Mouse (Mus musculus) urinary bladder, postnatal 36 days (tissue): Measurements from ENCODE around the gene Tmub2.
A peak's percentile ranks its signal among the peaks of the same experiment; 100 is the strongest.

Experiments
- DNase-seq, 2 experiments: peaks; one replicate each; pipeline ENCODE4 v3.0.0; 2022; ENCODE audit warnings: low spot score in 2 of 2, mixed read lengths in 1 of 2

The Tmub2 gene

DNA sequence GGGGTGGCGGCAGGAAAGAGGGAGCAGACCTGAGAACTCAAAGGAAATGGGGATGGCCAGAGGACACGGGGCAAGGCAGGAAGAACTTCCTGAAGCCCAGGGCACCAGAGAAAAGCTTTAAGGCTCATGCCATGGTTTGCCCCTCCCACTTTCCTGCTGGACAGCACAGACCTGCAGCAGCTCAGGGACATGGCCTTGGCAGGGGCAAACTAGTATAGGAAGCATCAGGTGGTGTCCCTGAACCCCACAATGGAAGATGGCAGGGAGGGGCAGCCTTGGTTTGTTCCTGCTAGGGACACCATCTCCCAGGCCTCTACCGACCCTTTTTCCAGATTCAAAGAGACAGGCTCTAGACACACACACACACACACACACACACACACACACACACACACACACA, 20.6 kb downstream of the Tmub2 start:
- DNase-seq, result no peak

DNA sequence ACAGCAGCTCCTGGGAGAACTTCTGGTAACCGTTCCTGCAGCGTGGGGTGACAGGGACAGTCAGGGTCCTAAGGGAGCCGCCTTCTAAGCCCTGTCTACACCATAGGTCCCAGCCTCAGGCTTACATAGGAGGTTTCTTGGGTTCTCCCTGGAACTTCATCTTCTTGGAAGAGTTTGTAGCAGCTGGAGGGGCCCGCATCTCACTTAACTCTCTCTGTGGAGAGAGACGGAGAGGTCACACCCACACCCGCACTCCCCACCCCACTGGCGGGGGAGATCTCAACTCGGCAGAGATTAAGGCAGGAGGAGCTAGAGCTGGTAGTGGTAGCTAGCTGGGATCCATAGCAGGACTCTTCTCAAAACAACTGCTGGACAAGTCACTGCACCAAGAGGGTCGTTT, 23.4 kb downstream of the Tmub2 start:
- DNase-seq, result no peak

DNA sequence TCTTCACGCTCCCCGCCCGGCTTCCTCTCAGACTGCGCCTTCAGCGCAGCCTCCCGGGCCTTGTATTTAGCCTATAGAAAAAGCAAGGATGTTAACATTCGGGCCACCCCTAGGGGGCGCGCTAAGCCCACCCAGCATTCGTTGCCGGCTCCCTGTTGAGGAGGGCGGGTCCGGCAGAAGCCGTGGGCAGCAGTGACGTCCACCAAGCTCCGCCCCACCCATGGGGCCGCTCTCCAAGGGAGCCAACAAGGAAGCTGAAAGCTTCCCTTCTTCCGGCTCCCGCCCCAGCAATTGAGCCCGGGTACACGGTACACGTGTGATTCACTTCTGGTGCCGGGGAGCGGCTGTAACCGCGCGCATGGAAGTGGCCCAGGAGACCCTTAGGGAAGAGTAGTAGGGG, 24.2 kb downstream of the Tmub2 start:
- peak; percentile 95 to 97 for DNase-seq

DNA sequence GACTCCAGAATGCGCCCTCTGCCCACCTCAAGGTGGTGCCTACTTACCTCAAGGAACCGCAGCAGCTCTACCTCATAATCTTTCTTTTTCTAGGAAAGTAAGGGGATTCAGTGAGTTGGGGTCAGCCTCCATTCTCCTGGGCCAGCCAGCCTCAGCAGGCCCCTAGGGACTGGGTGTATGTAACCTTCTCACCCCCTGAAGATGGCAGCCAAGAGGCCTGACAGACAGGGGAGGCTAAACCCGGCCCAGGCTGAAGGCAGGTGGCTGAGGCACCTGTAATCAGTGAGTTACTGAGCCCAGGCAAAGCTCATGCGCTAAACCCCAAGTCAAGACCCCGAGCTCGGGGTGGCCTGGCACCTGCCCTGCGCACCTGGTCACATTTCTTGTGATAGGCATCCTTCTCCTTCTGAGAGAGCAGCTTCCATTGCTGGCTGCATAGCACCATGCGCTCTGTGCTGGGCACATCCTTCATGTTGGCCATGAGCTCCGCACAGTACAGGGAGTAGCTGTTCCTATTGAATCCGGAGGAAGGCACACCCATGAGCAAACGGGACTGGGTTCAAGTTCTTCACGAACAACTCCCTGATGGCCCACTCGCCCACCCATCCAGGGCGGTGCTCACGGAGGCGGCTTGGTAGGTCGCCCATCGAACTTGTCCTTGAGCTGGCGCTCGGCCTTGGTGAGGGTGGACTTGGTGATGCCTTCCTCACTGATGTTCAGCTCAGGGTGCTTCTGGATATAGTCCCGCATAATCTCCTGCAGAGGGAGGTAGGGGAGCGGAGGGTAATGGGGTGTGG, 25.3 kb downstream of the Tmub2 start:
- DNase-seq, result no peak

DNA sequence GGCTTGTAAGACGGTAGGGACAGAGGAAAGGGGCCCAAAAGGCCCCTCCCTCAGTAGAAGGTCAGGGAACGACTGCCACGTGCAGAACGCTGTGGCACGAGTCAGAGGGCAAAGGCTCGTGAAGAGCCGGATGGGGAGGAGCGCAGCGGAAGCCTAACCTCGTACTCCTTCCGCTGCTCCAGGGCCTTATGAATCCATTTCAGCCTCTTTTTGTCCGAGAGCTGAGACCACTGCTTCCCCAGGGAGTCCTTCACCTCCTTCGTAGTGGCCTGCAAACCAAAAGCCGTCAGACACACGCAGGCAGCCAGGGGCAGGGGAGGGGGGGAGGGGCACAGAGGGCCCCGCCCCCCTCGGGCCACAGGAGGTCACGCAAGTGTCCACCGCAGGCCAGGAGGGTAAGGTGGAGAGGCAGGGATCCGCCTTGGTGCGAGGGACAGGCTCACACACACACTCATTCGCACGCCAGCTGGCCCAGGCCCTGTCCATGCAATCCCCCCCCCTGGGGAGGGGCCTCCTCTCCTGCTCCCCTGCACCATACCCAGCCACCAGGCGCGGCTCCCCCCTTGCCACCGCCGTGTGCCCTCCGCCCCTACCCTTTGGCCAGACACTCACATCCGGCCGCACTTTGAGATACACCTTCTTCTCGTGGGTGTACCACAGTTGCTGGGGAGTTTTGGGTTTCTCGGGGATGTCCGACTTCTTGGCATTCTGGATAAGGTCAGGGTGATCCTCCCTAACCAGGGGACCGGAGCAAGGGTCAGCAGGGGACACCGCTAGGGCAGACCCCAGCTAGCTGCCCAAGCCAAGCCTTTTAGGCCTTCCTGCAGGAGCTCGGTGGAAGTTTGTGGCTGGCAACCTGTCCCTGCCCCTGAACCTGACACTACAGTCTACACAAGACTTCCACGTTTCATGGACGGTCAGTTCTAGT, 26.3 kb downstream of the Tmub2 start:
- no peak for DNase-seq

DNA sequence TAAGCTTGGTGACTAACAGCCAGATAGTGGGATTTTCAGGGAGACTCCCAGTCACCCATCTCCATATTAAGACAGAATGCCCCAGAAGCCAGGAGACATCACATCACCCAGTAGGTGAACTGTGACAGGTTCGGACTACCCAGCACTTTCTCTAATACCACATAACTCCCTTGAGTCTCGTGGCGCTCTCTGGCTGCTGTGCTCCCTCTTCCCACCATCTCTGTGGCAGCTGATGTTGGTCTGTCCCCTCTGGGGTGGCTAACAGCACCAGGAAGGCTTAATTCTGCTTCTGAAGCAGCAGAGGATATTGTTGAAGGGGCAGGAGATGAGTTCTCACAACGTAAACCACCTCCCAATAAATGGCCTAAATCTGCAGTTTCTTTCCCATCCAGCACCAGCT, 27.2 kb downstream of the Tmub2 start:
- no peak for DNase-seq

DNA sequence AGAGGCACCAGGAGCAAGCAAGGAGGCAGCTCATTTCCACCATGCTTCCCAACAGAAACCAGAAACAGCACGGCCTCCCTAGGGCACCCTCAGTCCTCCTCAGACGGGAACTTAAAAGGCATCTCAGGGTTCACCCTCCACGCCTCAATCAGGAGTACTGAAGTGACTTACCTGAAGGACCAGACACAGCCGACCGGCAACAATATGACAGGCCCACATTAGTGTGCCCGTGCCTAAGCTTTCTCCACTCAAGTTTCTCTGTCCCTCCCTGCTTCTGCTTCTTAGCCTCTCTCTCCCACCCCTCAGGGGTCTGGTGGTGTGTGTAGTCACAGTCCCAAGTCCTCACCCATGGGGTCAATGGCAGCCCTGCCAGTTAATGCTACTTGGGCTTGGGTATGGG, 27.9 kb downstream of the Tmub2 start:
- no peak for DNase-seq

DNA sequence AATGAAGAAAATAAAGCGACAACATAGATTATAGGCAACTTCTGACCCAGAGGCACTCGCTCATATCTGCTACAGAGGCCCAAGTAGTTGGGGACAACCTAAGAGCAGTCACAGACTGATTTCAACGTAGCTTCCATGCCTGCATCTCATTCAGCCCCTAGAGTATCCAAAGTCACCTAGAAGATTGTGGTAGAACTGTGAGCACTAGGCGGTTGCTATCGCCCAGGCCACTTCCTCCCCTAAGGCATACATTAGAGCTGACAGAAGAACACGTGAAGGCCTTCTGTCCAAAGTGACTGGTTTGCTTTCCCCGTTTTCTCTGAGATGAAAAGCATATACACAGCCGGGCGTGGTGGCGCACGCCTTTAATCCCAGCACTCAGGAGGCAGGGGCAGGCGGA, 29.6 kb downstream of the Tmub2 start:
- DNase-seq, result no peak

DNA sequence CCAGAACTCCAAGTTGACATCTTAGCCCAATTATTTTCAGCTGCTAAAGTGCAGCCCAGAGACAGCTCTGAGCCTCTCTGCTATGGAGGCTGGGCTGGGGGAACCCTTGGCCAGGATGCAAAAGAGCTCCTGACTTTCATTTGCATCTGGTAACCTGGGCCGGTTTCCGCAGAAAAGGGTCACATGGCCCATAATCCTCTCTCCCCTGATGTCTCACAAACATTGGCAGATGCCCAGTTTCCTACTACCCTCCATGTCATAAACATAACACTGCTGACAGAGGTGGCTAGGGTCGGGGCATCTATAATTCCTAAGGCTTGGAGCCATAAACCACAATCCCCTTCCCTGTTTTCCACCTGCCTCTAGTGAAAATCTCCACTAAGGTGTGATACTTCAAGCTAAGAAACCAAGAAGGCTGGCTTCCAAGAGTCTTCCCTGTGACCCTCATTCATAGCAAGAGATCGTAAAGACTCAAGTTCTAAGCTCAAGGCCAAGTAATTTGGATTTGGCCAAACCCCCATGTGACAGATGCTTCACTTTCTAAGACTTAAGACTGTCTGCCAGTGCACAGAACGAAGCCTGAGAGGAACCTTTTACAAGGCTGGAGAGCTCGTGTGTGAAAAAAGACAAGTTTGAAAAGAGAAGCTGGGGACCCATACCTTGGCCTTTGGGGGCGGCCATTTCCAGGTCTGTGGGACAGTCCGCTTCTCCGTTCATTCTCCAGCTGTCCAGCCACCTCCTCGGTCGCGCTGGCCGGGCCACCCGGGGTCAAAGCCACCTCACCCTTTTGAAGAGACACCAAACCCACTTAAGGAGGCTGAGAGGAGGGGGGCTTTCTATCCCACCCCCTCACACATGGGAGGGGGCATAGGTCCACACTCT, 31.2 kb downstream of the Tmub2 start:
- no peak for DNase-seq

DNA sequence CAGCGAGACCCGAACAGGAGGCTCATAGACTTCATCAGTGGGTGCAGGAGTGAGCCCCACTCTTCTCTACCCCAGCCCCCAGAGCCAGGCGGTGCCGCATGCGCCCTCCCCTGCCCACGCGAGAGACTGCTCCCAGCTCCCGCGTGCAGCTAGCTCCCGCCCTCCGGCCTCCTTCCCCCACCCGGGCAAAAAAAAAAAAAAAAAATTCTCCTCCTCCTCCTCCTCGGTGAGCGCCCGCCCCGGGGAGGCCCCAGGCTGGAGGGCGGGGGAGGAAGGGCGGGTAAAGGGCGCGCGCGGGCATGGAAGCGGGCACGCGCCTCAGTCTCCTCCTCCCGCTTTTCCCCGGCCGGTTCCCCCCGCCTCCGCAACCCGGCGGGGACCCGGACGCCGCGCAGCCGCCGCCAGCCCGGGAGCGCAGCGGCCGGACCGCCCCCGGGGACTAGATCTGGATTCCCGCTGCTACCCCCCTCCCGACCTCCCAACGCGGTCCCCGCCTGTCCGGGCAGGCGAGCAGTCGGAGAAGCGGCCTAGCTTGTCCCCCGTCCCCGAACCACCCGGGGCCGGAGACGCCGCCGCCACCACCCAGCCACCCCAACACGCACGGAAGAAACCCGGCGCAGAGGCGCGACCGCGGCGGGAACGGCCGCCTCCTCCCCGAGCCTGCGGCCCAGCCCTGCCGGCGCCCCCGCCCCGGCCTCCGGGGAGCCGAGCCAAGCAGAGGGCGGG, 32.0 kb downstream of the Tmub2 start:
- peak; percentile 86 to 91 for DNase-seq

DNA sequence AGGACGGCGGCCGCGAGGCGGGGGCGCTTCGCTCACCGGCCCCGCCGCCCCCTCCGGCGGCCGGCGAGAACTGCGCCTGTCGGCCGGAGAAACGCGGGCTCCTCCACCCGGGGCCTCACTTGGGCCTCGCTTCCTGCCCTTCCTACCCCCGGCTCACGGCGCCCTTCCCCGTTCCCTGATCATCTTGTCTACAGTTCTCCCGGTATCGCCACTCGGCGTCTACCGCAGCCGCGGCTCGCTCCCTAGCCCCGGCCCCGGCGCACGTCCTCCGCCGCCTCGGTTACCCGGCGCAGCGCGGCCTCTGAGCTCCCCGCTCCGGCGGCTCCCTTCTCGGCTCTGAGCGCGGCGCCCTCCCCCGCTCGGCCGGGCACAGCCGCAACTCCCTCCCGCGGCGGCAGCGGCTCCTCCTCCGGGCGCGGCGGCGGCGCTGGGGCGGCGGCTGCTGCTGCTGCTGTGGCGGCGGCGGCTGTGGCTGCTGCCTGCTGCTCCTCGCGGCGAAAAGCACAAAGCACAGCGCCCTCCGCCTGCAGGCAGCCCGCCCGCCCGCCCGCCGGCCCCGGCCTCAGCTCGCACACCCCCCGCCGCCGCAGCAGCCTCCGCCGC, 32.7 kb downstream of the Tmub2 start:
- peak; percentile 26 to 48 for DNase-seq

DNA sequence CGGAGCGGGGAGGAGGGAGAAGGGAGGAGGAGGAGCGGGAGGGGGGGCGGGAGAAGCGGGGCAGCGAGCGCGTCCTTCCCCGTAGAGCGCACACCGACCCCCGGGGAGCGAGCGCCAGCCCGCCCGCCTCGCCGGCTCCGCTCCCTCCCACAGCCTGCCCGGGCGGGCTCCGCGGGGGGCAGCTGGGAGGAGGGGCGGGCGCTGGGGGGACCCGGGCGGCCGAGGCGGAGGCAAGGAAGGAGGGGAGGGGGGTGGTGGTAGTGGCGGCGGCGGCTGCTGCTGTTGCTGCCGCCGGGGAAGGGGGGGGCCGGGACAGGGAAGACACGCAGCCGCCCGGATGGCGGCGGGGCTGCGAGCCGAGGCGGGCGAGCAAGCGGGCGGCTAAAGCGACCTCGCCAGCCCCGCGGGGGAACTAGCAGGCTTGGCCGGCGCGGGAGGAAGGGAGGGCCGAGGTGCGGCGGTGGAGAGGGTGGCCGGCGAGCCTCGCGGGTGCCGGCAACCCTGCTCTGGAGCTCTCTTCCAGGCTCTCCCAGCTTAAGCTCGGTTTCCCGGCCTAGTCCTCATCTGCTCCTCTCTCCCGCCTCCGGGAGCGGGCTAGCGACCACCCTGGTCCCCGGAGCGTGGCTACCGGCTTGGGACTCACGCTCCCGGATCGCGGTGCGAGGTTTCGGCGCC, 33.3 kb downstream of the Tmub2 start:
- peak; percentile 63 to 67 for DNase-seq

DNA sequence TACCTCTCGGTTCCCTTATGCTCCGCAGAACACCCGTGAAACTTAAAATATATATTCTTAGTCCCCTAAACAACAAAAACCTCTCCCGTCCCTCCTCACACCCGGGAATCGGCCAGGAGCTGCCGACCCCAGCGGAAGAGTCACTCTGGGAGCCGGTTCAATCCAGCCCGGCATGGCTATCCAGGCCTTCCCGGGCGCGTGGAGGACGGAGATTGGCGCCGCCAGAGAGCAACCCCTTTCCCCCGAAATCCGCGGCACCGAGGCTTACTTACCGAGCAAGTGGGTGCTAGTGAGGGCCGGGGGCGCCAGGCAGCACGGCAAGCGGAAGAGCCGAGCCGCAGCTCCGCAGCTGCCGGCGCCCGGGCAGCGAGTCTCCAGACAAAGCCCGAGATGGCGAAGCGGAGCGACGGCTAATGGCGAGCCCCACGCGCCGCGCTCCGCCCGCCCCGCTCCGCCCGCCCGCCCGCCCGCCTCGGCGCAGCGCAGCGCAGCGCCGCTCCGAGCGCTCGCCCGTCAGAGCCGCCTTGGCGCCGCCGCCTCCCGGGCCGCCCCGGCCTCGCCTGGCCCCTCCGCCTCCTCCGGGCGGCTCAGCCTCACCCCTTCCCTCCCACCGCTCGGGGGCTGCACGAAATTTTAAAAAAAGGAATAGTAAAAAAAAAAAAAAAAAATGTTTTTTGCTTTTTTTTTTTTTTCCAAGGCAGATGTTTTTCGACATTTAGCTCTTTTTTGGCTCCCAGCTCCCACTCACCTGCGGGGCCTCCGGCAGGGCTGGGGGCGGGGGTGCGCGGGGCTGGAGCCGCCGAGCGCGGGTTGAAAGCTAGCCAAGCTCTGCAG, 34.1 kb downstream of the Tmub2 start:
- peak; percentile 45 to 56 for DNase-seq

DNA sequence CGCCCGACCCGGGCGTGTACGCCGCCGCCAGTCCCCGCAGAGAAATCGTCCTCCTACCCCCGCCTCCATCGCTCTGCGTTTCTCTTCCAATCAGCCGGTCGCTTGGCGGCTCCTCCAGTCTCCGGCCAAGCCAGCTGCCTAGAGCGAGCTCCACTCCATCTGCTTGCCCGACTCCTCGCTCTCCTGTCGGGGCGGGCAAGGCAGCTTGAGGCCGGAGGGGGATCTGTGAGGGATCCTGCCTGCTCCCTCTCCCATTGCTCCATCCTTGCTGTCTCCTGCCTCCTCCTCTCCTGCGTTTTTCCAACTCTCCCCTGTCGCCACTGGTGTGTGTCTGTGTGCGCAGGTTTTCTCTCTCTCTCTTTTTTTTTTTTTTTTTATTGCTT, 34.7 kb downstream of the Tmub2 start, which contains the start of gene Ubtf:
Gene Ubtf, minus strand, starts transcription at position 333 of the 383 bp plus-strand sequence.
- DNase-seq, result peak; percentile 79 to 82

DNA sequence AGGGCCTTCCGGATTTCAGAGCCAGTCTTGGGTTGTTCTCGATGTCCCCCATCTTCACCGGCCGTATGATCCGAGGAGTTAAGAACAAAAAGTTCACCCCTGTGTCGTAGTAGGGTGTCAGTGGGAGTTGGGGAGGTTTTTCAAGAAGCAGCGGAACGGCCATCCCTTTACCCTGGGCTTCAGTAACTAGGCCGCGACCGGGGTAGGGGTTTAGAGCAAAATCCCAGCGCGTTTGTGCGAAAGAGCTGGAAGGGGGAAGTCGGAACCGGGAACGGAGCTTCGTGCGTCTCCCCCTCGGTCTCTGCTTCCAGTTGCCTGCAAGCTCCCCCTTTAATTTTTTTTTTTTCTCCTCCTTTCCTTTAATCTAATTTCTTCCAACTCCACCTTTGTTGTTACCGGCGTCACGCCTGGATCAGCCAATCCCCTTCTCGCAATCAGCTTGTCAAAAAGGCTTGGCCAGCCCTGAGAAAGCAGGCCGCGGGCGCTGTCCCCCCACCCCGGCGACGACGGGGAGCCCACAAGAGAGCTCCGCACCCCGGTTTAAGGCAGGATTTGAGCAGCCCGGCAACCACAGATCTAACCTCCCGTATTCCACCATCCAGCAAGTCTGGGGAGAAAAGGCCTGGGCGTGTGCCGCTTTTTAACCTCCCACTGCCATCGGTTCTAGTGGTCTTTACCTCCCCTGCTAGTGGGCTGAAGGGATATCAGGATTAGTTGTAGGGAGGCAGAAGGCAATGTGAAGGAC, 35.4 kb downstream of the Tmub2 start:
- peak; percentile 71 to 87 for DNase-seq

DNA sequence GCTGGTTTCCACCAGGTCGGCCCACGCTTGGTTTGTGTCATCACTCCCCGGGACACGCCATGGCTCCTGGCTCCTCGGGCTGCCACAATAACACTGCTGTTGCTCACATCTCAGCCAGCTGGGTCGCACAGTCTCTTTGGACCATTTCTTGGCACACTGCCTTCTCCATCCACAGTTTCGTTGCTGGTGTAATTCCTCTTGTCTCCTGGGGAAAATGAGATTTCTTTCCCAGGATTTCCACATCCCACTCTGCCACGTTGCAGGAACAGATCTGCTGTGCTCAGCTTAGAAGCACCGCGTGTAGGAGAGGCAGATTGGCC, 35.9 kb downstream of the Tmub2 start:
- DNase-seq, result peak; percentile 46 to 82

DNA sequence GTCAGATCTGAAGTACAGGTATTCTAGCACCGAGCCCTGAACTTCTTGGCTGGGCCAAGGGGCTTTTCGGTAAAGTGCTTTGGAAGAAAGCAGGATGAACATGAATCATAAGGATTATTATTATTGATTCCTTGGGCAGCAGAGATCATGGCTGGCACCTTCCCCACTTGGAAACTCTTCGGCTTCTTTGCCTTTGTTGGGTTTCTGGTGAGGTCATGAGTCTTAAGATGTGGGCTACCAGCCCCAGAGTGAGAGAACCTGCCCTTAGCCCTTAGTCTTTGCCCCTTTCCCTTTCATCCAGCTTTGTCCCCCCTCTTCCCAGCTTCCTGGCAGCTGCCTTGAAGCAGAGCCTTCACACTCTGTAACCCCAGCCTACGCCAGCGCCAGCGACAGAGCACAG, 37.2 kb downstream of the Tmub2 start:
- no peak for DNase-seq

DNA sequence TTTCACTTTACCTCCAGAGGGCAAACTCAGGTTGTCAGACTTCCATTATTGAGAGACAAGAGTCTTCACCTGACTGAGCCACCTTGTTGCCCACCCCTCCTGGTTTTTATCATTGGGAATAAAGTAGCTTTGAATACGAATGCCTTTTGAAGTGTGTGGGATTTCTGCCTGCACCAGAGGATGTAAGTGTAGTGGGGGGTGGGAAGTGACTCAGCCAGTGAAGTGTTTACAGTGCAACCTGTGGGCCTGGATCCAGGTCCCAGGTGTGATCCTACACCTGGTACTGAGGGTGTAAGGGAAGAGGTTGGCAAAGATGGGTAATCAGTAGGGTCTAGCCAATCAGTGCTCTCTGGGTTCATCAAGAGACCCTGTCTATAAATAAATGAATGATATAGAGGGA, 38.8 kb downstream of the Tmub2 start:
- no peak for DNase-seq

DNA sequence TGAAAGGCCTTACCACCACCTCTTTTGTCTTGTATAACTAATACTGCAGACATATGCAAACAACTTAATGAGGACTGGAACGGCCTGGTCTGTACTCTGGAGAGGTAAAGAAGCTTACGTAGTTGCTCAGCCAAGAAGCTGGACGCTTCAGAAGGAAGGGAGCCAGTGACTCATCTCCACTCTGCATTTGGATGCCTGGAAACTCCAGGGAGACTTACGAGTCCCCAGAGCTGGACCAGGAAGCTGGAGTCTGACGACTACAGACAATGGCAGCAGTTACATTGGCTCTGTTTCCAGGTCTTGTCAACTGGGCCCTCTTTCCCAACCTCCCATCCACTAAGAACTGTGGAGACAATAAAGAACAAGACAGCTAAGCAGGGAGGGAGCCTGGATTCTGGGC, 42.5 kb downstream of the Tmub2 start:
- no peak for DNase-seq
